Mouse (Mus musculus) forebrain, embryonic 10.5 days (tissue): ENCODE results near the gene Gcc1. TPM values are rescaled to one million over a fixed set of nuclear protein-coding genes. Genes with fewer than 3 reads are reported as not detected.

Experiments used
- DNase-seq: peaks from one replicate; pipeline ENCODE4 v3.0.0-alpha.2; 2017; ENCODE audit warnings: low spot score; ENCODE audit errors: extremely low spot score
- H3K27ac ChIP-seq: fragments of 300-500 bp; sonication (generic); 2 replicates; pipeline ENCODE4 v1.5.1; 2016; ENCODE audit warnings: mild to moderate bottlenecking
- H3K27me3 ChIP-seq: fragments of 300-500 bp; sonication (generic); 2 replicates; pipeline ENCODE4 v1.6.1; 2016; ENCODE audit warnings: mild to moderate bottlenecking; ENCODE audit not compliant: poor library complexity, severe bottlenecking
- H3K36me3 ChIP-seq: fragments of 300-500 bp; sonication (generic); replicated peaks from 2 replicates; pipeline ENCODE4 v1.6.1; 2016; ENCODE audit warnings: mild to moderate bottlenecking, moderate library complexity
- H3K4me1 ChIP-seq: fragments of 300-500 bp; sonication (generic); 2 replicates; pipeline ENCODE4 v1.6.1; 2016
- H3K4me3 ChIP-seq: fragments of 300-500 bp; sonication (generic); 2 replicates; pipeline ENCODE4 v1.5.1; 2016; ENCODE audit warnings: mild to moderate bottlenecking, moderate library complexity
- H3K9me3 ChIP-seq: fragments of 300-500 bp; sonication (generic); 2 replicates; pipeline ENCODE4 v1.6.1; 2016; ENCODE audit warnings: mild to moderate bottlenecking, moderate library complexity
- WGBS: fragments of 180-500 bp; shearing (Covaris S2); methylation state at CpG from one replicate; pipeline ENCODE4 v1.1.7; 2016; 5-methylcytosine and 5-hydroxymethylcytosine counted together
- polyA plus RNA-seq: library from polyadenylated mRNA; unstranded; fragments of >200 nt; fragmentation: Nextera tagmentation; extraction: Ambion mirVana; gene quantifications from 2 replicates; pipeline ENCODE4 v1.2.1, GENCODE M21; 2016

The Gcc1 gene
- polyA plus RNA-seq, result 10.6 and 11.2 TPM in 2 replicates

- H3K4me1 ChIP-seq, result peaks cover 13% of the 10 kb centered on the region
- H3K4me3 ChIP-seq, result no peak within 1 kb of the TSS
- no peaks in the 10 kb centered on the region for H3K9me3 ChIP-seq
- peaks cover 26% of the 10 kb centered on the region for H3K36me3 ChIP-seq
- no peak for DNase-seq
- no peak within 1 kb of the TSS for H3K27ac ChIP-seq
- 92% methylated on average over 3 of the region's 3 CpGs for WGBS
- H3K27me3 ChIP-seq, result no peaks in the 10 kb centered on the region
These were observed at the start of gene Gcc1 for GRCm38 (mm10) chr6:28428290-28428689. Gene Gcc1 (minus strand): TSS chr6:28428390.

GRCm38 (mm10) chr6:28474839-28475238 lies 46.6 kb upstream of the Gcc1 start, which contains the start of gene Snd1:
Gene Snd1 (plus strand): TSS chr6:28475139.
- Histone ChIP-seq H3K27me3 (no peaks in the 10 kb centered on the region), H3K36me3 (no peaks in the 10 kb centered on the region), H3K9me3 (no peaks in the 10 kb centered on the region), H3K27ac (no peak within 1 kb of the TSS), H3K4me3 (no peak within 1 kb of the TSS), H3K4me1 (peaks cover 9% of the 10 kb centered on the region)
- no peak for DNase-seq
- 84% methylated on average over 5 of the region's 5 CpGs for whole genome bisulfite sequencing

GRCm38 (mm10) chr6:28474211-28474610 lies 46.0 kb upstream of the Gcc1 start:
- Histone ChIP-seq H3K9me3 (no peaks in the 10 kb centered on the region), H3K4me1 (peaks cover 6% of the 10 kb centered on the region), H3K27ac (no peak overlapping the region), H3K4me3 (no peak overlapping the region), H3K36me3 (no peaks in the 10 kb centered on the region), H3K27me3 (no peaks in the 10 kb centered on the region)
- DNase-seq, result no peak
- WGBS, result 88% methylated on average over 4 of the region's 4 CpGs

- H3K4me3 ChIP-seq, result no peak overlapping the region
- no peak for DNase-seq
- 89% methylated on average over 9 of the region's 9 CpGs for WGBS
These were observed 43.3 kb upstream of the Gcc1 start for GRCm38 (mm10) chr6:28471284-28472035.

GRCm38 (mm10) chr6:28470621-28471020 lies 42.4 kb upstream of the Gcc1 start:
- Histone ChIP-seq H3K36me3 (no peaks in the 10 kb centered on the region), H3K27ac (no peak overlapping the region), H3K27me3 (no peaks in the 10 kb centered on the region), H3K9me3 (no peaks in the 10 kb centered on the region), H3K4me1 (no peaks in the 10 kb centered on the region), H3K4me3 (no peak overlapping the region)
- 81% methylated on average over 5 of the region's 5 CpGs for WGBS
- DNase-seq, result no peak

More at GRCm38 (mm10) chr6:28471284-28472035, 43.3 kb upstream of the Gcc1 start:
- Histone ChIP-seq H3K36me3 (no peaks in the 10 kb centered on the region), H3K9me3 (no peaks in the 10 kb centered on the region), H3K27me3 (no peaks in the 10 kb centered on the region), H3K4me1 (no peaks in the 10 kb centered on the region), H3K27ac (no peak overlapping the region)

GRCm38 (mm10) chr6:28470017-28470602 lies 41.9 kb upstream of the Gcc1 start:
- no peaks in the 10 kb centered on the region for H3K4me1 ChIP-seq
- no peaks in the 10 kb centered on the region for H3K9me3 ChIP-seq
- no peak overlapping the region for H3K27ac ChIP-seq
- no peaks in the 10 kb centered on the region for H3K27me3 ChIP-seq
- 72% methylated on average over 4 of the region's 4 CpGs for WGBS
- no peak overlapping the region for H3K4me3 ChIP-seq
- no peak for DNase-seq
- no peaks in the 10 kb centered on the region for H3K36me3 ChIP-seq

- Histone ChIP-seq H3K9me3 (no peaks in the 10 kb centered on the region), H3K27me3 (no peaks in the 10 kb centered on the region), H3K4me1 (no peaks in the 10 kb centered on the region), H3K27ac (no peak overlapping the region), H3K4me3 (no peak overlapping the region), H3K36me3 (no peaks in the 10 kb centered on the region)
- 79% methylated on average over 6 of the region's 6 CpGs for WGBS
- DNase-seq, result no peak
These were observed 36.4 kb upstream of the Gcc1 start for GRCm38 (mm10) chr6:28464630-28465029.

GRCm38 (mm10) chr6:28460534-28460933 lies 32.3 kb upstream of the Gcc1 start:
- Histone ChIP-seq H3K27me3 (no peaks in the 10 kb centered on the region), H3K36me3 (no peaks in the 10 kb centered on the region), H3K27ac (no peak overlapping the region), H3K4me1 (no peaks in the 10 kb centered on the region), H3K9me3 (no peaks in the 10 kb centered on the region), H3K4me3 (no peak overlapping the region)
- peak; percentile 36 for DNase-seq
- 12% methylated on average over 5 of the region's 5 CpGs for WGBS

- Histone ChIP-seq H3K27ac (no peak overlapping the region), H3K4me1 (no peaks in the 10 kb centered on the region), H3K9me3 (no peaks in the 10 kb centered on the region), H3K4me3 (no peak overlapping the region), H3K36me3 (no peaks in the 10 kb centered on the region), H3K27me3 (peaks cover 2% of the 10 kb centered on the region; the same call in 1 of the 2 replicates)
- no peak for DNase-seq
These were observed 31.1 kb upstream of the Gcc1 start for GRCm38 (mm10) chr6:28459221-28459668.

- Histone ChIP-seq H3K27ac (no peak overlapping the region), H3K27me3 (peaks cover 53% of the 10 kb centered on the region), H3K36me3 (no peaks in the 10 kb centered on the region), H3K9me3 (no peaks in the 10 kb centered on the region), H3K4me1 (0 out of 2 replicates have a peak, but pooled peaks cover 4% of the 10 kb centered on the region), H3K4me3 (no peak overlapping the region)
- WGBS, result 3% methylated on average over 12 of the region's 12 CpGs
- no peak for DNase-seq
These were observed 22.8 kb upstream of the Gcc1 start for GRCm38 (mm10) chr6:28450977-28451376.

- whole genome bisulfite sequencing, result 12% methylated on average over 5 of the region's 5 CpGs
- Histone ChIP-seq H3K9me3 (no peaks in the 10 kb centered on the region), H3K27ac (no peak overlapping the region), H3K4me1 (0 out of 2 replicates have a peak, but pooled peaks cover 4% of the 10 kb centered on the region), H3K4me3 (no peak overlapping the region), H3K27me3 (peaks cover 53% of the 10 kb centered on the region), H3K36me3 (no peaks in the 10 kb centered on the region)
- DNase-seq, result no peak
These were observed 22.3 kb upstream of the Gcc1 start for GRCm38 (mm10) chr6:28450481-28450880.

- Histone ChIP-seq H3K4me3 (no peak within 1 kb of the TSS), H3K36me3 (no peaks in the 10 kb centered on the region), H3K27me3 (peaks cover 51% of the 10 kb centered on the region), H3K27ac (no peak within 1 kb of the TSS), H3K4me1 (0 out of 2 replicates have a peak, but pooled peaks cover 4% of the 10 kb centered on the region), H3K9me3 (no peaks in the 10 kb centered on the region)
- 83% methylated on average over 2 of the region's 2 CpGs for WGBS
- no peak for DNase-seq
These were observed 21.1 kb upstream of the Gcc1 start, which contains the start of gene Pax4 for GRCm38 (mm10) chr6:28449253-28449652. Gene Pax4 (minus strand): TSS chr6:28449353.

- 85% methylated on average over 7 of the region's 7 CpGs for WGBS
- Histone ChIP-seq H3K27me3 (peaks cover 40% of the 10 kb centered on the region), H3K9me3 (no peaks in the 10 kb centered on the region), H3K4me1 (0 out of 2 replicates have a peak, but pooled peaks cover 4% of the 10 kb centered on the region), H3K27ac (no peak overlapping the region), H3K36me3 (no peaks in the 10 kb centered on the region), H3K4me3 (no peak overlapping the region)
- DNase-seq, result no peak
These were observed 19.7 kb upstream of the Gcc1 start for GRCm38 (mm10) chr6:28447937-28448336.
